Mouse (Mus musculus) common myeloid progenitor, adult 5-6 weeks (primary cell): ENCODE results near the gene D11Wsu47e. TPM values are rescaled to one million over a fixed set of nuclear protein-coding genes. Genes with fewer than 3 reads are reported as not detected.

Experiments used
- ATAC-seq: replicated peaks from 2 replicates; pipeline ENCODE4 v1.8.0; 2016; ENCODE audit warnings: low read depth, mild to moderate bottlenecking, moderate TSS enrichment, inconsistent platforms; ENCODE audit not compliant: poor library complexity, severe bottlenecking
- total RNA-seq: library from RNA; stranded (forward); fragments of 200-1000, 187-1606 nt; gene quantifications from 2 replicates; pipeline ENCODE4 v1.2.3, GENCODE M21; 2017

D11Wsu47e gene
- total RNA-seq, 1 experiment from 2014 or later = 19.1 TPM

DNA sequence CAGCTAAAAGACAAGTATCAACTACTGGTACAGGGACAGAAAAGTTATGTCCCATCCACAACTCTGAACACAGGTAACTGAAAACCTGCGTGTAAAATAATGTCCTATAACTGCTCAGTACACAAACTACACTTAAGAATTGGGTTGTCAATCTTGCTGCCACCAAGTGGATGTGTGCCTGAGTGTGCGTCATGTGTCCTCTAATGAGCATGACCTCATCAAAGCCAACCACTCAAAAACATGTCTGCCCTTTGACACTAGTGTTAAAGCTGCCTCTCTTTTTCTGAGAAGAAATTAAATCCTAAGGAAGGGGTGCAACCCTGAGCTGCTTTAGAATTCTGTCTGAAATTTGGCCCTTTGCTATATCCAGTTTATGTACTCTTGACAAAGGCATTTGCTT, 19.9 kb upstream of the D11Wsu47e start:
- no peak for ATAC-seq

DNA sequence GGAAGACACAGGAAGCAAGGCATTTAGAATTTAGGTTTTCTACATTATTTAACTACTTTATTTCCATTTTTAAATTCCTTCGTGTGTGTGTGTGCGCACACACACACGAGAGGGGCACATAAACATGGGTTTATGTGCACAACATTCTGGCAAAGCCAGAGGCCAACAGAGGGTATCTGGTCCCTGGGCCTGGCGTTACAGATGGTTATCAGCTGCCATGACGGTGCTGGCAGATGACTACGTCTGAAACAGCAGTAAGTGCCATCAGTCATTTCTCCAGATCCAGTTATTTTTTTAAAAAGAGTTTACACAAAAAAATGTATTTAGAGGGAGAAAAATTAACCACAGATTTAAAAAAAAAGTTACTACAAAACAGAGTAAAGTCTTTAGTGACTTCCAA, 18.0 kb upstream of the D11Wsu47e start:
- no peak for ATAC-seq

GRCm38 (mm10) chr11:113666648-113667047, 17.6 kb upstream of the D11Wsu47e start:
- peak; percentile 53 for ATAC-seq

GRCm38 (mm10) chr11:113667122-113667521, 17.1 kb upstream of the D11Wsu47e start:
- ATAC-seq = no peak

GRCm38 (mm10) chr11:113667704-113668103, 16.5 kb upstream of the D11Wsu47e start:
- ATAC-seq = no peak

GRCm38 (mm10) chr11:113668857-113669256, 15.4 kb upstream of the D11Wsu47e start:
- no peak for ATAC-seq

GRCm38 (mm10) chr11:113669711-113670110, 14.5 kb upstream of the D11Wsu47e start:
- no peak for ATAC-seq

DNA sequence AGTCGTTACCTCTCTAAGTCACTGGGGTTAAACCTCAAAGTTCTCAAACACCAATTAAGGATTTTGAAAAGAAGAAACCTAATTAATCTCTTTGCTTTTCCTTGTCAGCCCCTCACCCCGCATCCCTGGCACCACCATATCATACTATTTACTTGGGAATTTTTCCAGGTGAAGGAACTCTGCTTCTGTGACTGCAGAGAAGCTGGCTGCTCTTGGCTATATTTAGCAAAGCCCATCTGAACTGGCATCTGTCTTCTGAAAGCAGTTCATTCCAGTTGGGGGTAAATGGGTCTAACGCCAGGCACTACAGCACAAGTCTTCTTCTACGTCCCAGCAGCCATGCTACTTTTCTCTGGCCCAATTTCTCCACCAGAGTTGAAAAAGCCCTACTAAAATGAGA, 10.6 kb upstream of the D11Wsu47e start:
- ATAC-seq = no peak

GRCm38 (mm10) chr11:113674595-113674994, 9.6 kb upstream of the D11Wsu47e start:
- no peak for ATAC-seq

GRCm38 (mm10) chr11:113676847-113677246, 7.4 kb upstream of the D11Wsu47e start:
- no peak for ATAC-seq

DNA sequence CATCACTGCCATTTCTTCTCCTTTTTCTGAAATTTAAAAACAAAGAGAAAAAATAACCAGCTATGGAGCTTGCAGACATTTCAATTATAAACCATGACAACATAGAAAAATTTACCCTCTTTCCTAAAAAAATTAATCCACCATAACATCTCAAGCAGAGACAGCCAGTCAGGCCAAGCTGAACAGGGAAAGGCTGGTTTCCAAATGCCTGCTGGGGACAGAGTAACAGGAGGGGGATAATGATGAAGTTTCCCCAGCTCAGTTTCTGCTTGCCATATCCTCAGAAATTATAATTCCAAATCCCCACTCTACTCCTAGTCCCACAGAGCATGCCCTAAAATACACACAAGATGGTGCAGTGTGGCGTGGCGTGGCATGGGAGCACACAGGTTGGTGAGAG, 6.8 kb upstream of the D11Wsu47e start:
- ATAC-seq = no peak

GRCm38 (mm10) chr11:113678373-113678772, 5.8 kb upstream of the D11Wsu47e start:
- ATAC-seq = no peak

DNA sequence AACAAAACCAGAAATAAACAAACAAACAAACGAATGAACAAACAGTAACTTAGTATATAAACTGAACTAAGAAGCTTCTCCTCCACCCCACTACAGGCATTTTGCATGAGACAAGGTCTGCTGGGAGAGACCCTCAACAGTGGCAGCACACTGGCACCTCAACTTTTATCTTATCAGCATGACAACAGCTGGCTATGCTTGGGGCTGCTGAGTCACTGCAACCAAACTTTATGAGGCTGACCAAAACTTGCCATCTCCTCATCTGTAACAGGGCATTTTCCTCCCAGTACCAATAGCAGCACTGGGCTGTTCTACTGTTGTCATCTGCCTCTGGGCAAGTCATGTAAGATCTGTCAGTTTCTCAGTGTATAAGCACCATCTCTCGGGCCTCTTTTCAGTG, 3.3 kb upstream of the D11Wsu47e start:
- ATAC-seq = peak; percentile 16

- no peak for ATAC-seq
Observed at GRCm38 (mm10) chr11:113681979-113682378, 2.2 kb upstream of the D11Wsu47e start.

GRCm38 (mm10) chr11:113682897-113683626, 1.1 kb upstream of the D11Wsu47e start:
- peak; percentile 50 for ATAC-seq

GRCm38 (mm10) chr11:113683627-113683956, 620 bp upstream of the D11Wsu47e start:
- peak; percentile 6; the same call in 1 of the 2 replicates for ATAC-seq

- no peak for ATAC-seq
Observed at GRCm38 (mm10) chr11:113684707-113685426, 655 bp downstream of the D11Wsu47e start.

GRCm38 (mm10) chr11:113687031-113687430, 2.8 kb downstream of the D11Wsu47e start:
- no peak for ATAC-seq

DNA sequence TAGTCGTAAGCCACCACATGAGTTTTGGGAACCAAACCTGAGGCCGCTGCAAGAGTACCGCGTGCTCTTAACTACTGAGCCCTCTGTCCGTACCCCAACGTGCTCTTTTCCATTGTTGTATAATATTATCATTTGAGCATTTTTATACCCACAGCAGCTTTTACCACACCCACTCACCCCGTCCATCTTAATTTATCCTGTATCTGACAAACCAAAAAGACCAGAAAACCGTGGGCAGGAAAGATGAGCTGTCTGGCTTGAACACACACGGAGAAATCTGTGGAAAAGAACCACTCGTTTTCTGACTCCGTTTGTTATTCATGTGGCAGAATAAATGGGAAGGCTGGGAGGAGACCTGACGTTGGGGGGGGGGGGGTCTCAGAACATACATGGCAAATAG, 6.3 kb downstream of the D11Wsu47e start:
- no peak for ATAC-seq

- ATAC-seq = no peak
Observed at GRCm38 (mm10) chr11:113691318-113691717, 7.1 kb downstream of the D11Wsu47e start.

- ATAC-seq = no peak
Observed at GRCm38 (mm10) chr11:113691851-113692250, 7.6 kb downstream of the D11Wsu47e start.

- ATAC-seq = no peak
Observed at GRCm38 (mm10) chr11:113697571-113697970, 13.4 kb downstream of the D11Wsu47e start.
